ENCODE assay signal across 11 mouse cellular contexts in the genomic region with DNA sequence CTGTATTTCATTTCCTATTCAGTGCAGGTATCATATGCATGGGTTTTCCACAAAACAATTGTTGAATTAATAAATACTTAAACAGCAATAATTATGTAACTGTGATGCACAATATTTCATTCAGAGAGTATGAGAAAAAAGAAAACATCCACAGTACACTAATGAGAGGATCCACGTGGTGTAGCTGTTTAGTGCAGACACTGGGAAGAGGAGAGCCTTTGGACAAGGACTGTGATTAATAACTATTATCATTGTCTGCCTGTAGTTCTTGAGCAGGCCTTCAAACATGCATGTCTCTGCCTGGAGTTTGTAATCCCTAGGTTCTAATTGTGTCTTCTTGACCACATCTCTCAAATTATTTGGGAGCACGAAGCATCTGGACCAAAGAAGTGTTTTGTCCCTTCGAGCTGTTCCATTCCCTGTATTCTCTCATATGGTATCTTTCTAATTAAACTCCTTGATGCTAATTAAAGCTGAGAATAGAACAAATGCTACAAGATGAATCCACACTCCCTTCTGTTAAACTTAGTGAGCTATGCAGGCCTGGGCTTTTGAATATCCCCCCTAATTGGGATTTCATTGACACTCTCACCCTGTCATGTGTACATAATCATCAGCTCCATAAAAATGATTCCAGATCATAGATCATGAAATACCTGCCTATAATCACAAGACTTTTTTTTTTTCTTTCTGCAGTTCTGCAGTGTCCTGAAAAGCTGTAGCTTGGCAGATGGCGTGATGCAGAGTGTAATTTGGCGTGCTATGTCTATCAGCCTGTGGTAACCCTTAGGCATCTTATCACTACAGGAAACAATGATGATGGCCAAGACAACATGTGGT.
A peak's percentile ranks its signal among the peaks of the same experiment; 100 is the strongest.
DNase-seq lines count a peak whose midpoint lies in the region; ATAC-seq lines count a peak whose summit lies in the region.
"Had no signal": no experiment of that assay in that cellular context is flagged by ENCODE, and none has a peak within 500 bp of the region (broad histone marks: within the 10 kb centered on the region; RNA-seq: fewer than 3 reads in every experiment).

No protein-coding gene starts in this region.

- H3K4me1 ChIP-seq in forebrain, embryonic 12.5 days = no peaks in the 10 kb centered on the region
- H3K4me1 ChIP-seq in kidney, embryonic 14.5 days (ENCODE audit: control insufficient read depth, insufficient read depth, low read length) = no peaks in the 10 kb centered on the region

- 58% methylated on average over 5 of the region's 5 CpGs for WGBS in forebrain, embryonic 12.5 days
- WGBS in kidney, embryonic 14.5 days = 83% methylated on average over 5 of the region's 5 CpGs

- peak overlapping the region; percentile 69 for H3K27ac ChIP-seq in forebrain, embryonic 12.5 days
- H3K27ac ChIP-seq in kidney, embryonic 14.5 days (ENCODE audit: low read depth, low read length) = no peak overlapping the region

- peak; percentile 91 for ATAC-seq in forebrain, embryonic 12.5 days (ENCODE audit: low FRiP score)
- no peak for ATAC-seq in kidney, embryonic 14.5 days (ENCODE audit: low FRiP score, low TSS enrichment)

- H3K4me3 ChIP-seq in forebrain, embryonic 12.5 days (replicated peaks) = no peak overlapping the region
- H3K4me3 ChIP-seq in kidney, embryonic 14.5 days (ENCODE audit: low read length) = no peak overlapping the region

- H3K36me3 ChIP-seq in forebrain, embryonic 12.5 days (replicated peaks) = no peaks in the 10 kb centered on the region
- H3K36me3 ChIP-seq in kidney, embryonic 14.5 days (ENCODE audit: control insufficient read depth, insufficient read depth, low read length) = no peaks in the 10 kb centered on the region

- H3K4me2 ChIP-seq in forebrain, embryonic 12.5 days = no peak overlapping the region
- no peak overlapping the region for H3K4me2 ChIP-seq in kidney, embryonic 14.5 days (replicated peaks; ENCODE audit: low read depth, low read length)

- no peak overlapping the region for H3K9ac ChIP-seq in forebrain, embryonic 12.5 days
- H3K9ac ChIP-seq in kidney, embryonic 14.5 days (ENCODE audit: low read depth, low read length) = no peak overlapping the region

- H3K9me3 ChIP-seq in forebrain, embryonic 12.5 days = no peaks in the 10 kb centered on the region
- no peaks in the 10 kb centered on the region for H3K9me3 ChIP-seq in kidney, embryonic 14.5 days (ENCODE audit: control insufficient read depth, low read length)

- peak; percentile 7 for DNase-seq in 416B (ENCODE audit: low read depth)
- peak; percentile 59 for DNase-seq in brain, adult 2 months (ENCODE audit: low read depth, low spot score)
- DNase-seq in layer of hippocampus, postnatal 36 days = peak; percentile 5 to 7
- no peak for DNase-seq in ovary, postnatal 14 days (ENCODE audit: low spot score)
- DNase-seq in right cerebral cortex, adult 2 months (ENCODE audit: low spot score in 2 of 2) = no peak
- DNase-seq: heart, adult 18-20 months; heart, postnatal 36 days; kidney, postnatal 36 days; thymus, postnatal 14 days had no signal

- no peaks in the 10 kb centered on the region for H3K27me3 ChIP-seq in forebrain, embryonic 12.5 days
- no peaks in the 10 kb centered on the region for H3K27me3 ChIP-seq in kidney, embryonic 14.5 days (ENCODE audit: control insufficient read depth, insufficient read depth, low read length)

Comparison
In these comparisons a context has a peak if more than half of its experiments do, and no peak if none do; other contexts are left out.
1. DNase-seq: peak in 416B (single experiment), brain, adult 2 months (single experiment) and layer of hippocampus, postnatal 36 days (2 of 2); none in ovary, postnatal 14 days (single experiment) and right cerebral cortex, adult 2 months (0 of 2).